Mouse (Mus musculus) cerebellum, adult 2 months (tissue): ENCODE results near the gene Gm21440. TPM values are rescaled to one million over a fixed set of nuclear protein-coding genes. Genes with fewer than 3 reads are reported as not detected.
"Not testable (repeated sequence)": the region's sequence is repeated elsewhere in the genome, so short reads cannot be mapped to it uniquely, and the experiment has no call there.

Source experiments
- DNase-seq, 2 experiments: peaks; one replicate each; pipeline ENCODE4 v3.0.0; 2021
- H3K27ac ChIP-seq: fragments of 200-500 bp; 2 replicates; pipeline ENCODE4 v1.5.1; 2012; ENCODE audit warnings: low read length, control low read depth, inconsistent platforms; ENCODE audit not compliant: insufficient read depth
- H3K27me3 ChIP-seq: fragments of 200-500 bp; 2 replicates; pipeline ENCODE4 v1.6.1; 2012; ENCODE audit warnings: inconsistent platforms, mild to moderate bottlenecking, low read length, moderate library complexity; ENCODE audit not compliant: control insufficient read depth, insufficient read depth
- H3K4me1 ChIP-seq: fragments of 200-500 bp; 2 replicates; pipeline ENCODE4 v1.6.1; 2011; ENCODE audit warnings: low read length; ENCODE audit not compliant: control insufficient read depth, insufficient read depth
- H3K4me3 ChIP-seq: fragments of 200-500 bp; replicated peaks from 2 replicates; pipeline ENCODE3; 2011; ENCODE audit warnings: mild to moderate bottlenecking, low read depth, low read length, control low read depth; ENCODE audit not compliant: insufficient read depth
- WGBS: fragments of 180-500 bp; shearing (Covaris S2); methylation state at CpG from one replicate; pipeline ENCODE4 v1.1.7; 2018; 5-methylcytosine and 5-hydroxymethylcytosine counted together
- polyA plus RNA-seq: library from polyadenylated mRNA; depleted of rRNA; stranded (reverse); fragments of >200 nt; gene quantifications from 2 replicates; pipeline ENCODE4 v1.2.3, GENCODE M21; 2012; rRNA removed

The Gm21440 gene
- polyA plus RNA-seq = not detected in 2 replicates

DNA sequence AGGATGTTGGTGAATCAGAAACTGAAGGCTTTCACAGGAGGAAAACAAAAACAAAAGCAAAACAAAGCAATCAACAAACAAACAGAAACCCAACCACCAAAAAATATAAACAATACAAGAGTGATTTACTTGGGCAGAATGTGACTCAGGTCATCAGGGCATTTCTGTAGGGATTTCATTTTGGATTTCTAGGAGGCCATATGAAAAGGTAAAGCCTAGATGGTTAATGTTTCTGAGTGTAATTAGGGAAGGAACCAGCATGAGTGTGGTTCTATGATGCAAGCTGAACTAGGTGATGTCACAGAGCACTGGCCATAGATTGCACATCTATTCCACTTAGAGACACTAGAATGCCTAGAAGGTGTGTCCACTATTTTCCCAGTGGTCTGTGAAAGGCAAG lies at the start of gene Gm21440, which contains the start of gene Gm21454:
Gene Gm21440, plus strand, starts transcription at position 301 of the 400 bp plus-strand sequence.
Gene Gm21454, plus strand, starts transcription at position 352 of the 400 bp plus-strand sequence.
- not testable (repeated sequence) for H3K27ac ChIP-seq, DNase-seq, H3K4me1 ChIP-seq, H3K4me3 ChIP-seq, H3K27me3 ChIP-seq

DNA sequence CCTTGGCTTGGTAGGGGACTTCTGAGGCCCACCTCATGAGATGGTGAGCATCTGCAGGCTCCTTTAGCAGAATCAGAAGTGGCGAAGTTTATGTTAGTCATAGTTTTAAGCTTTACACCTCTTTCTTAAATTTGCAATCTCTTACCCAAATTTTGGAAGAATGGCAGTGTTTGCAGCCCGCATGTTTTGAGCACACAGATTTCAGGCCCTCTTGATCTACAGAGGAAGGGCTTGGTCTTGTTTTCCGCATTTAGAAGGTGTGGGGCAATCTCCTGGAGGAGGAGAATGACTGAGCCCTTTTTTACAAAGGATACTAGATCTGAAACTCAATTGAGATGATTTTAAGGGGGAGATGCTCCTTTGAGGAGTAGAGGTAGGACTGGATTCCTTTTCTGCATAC lies 28.4 kb upstream of the Gm21440 start, which contains the start of gene Gm21828:
Gene Gm21828, minus strand, starts transcription at position 101 of the 400 bp plus-strand sequence.
- whole genome bisulfite sequencing = no CpG with 5 or more reads among the region's 3 CpGs
- H3K27ac ChIP-seq, H3K27me3 ChIP-seq, H3K4me1 ChIP-seq, H3K4me3 ChIP-seq, DNase-seq: not testable (repeated sequence)

Other genes with a start within 250 kb of the Gm21440 start
- not detected in 2 replicates for gene Gm20807, start 209.5 kb upstream of the Gm21440 start, polyA plus RNA-seq
- not detected in 2 replicates for gene Gm21891, start 118.9 kb upstream of the Gm21440 start, polyA plus RNA-seq
- not detected in 2 replicates for gene Gm21425, start 90.4 kb upstream of the Gm21440 start, polyA plus RNA-seq
- not detected in 2 replicates for gene Gm21828, start 28.5 kb upstream of the Gm21440 start, polyA plus RNA-seq
- not detected in 2 replicates for gene Gm21454, start 51 bp downstream of the Gm21440 start, polyA plus RNA-seq
- gene Gm21725, start 96.7 kb downstream of the Gm21440 start, polyA plus RNA-seq = not detected in 2 replicates
- gene Gm21866, start 213.2 kb downstream of the Gm21440 start, polyA plus RNA-seq = not detected in 2 replicates
- not detected in 2 replicates for gene Gm20773, start 241.6 kb downstream of the Gm21440 start, polyA plus RNA-seq